Mouse (Mus musculus) kidney, adult 2 months (tissue): ENCODE data around the gene Myo3a.

ENCODE experiments used
- CTCF ChIP-seq: fragments of 200-500 bp; conservative IDR thresholded peaks from 2 replicates; pipeline ENCODE4 v1.5.1; 2011; ENCODE audit warnings: low read depth, mild to moderate bottlenecking, control low read depth, low read length, moderate library complexity, mixed read lengths; ENCODE audit not compliant: insufficient read depth, insufficient read length
- POLR2A ChIP-seq: fragments of 200-500 bp; IDR thresholded peaks from one replicate; pipeline ENCODE4 v1.6.1; 2011; ENCODE audit warnings: low read depth, low read length, control low read depth

- TF ChIP-seq CTCF: no peak
- no peak for TF ChIP-seq POLR2A
These were observed 418.8 kb downstream of the Myo3a start for GRCm38 (mm10) chr2:22646134-22646533.
